Mouse (Mus musculus) cerebellum, adult 8-10 months (tissue): Measurements from ENCODE around the gene H6pd.

Experiments used
- DNase-seq: peaks from one replicate; pipeline ENCODE4 v3.0.0; 2022

H6pd gene

DNA sequence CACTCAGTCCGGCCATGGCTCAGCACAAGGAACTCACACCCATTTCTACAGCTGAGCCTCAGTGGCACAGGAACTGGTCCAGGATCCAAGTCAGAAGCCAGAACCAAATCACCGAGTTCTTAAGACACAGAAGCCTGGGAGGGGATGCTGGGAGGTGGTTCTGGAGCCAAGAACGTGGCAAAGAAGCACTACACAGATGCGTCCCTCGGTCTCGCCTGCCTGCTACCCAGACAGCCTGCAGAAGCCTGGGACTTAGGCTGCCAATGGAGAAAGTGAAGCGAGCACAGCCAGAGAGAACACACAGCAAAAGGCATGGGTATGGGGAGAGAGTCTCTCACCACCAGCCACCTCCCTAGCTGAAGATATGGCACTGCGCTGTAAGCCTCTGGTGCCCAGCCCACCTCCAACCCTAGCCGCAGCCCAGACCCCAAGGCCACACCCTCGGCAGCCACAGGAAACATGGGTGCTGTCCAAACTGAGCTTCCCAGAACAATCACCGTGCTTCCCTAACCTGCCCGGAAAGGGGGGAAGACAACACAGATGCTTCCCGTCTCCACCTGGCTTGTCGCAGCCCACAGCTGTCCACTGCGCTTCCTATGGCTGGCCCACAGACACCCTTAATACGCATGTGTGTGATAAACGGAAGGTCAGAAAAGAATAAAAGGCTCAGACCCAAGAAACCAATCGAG lies 67.6 kb downstream of the H6pd start:
- DNase-seq = no peak

DNA sequence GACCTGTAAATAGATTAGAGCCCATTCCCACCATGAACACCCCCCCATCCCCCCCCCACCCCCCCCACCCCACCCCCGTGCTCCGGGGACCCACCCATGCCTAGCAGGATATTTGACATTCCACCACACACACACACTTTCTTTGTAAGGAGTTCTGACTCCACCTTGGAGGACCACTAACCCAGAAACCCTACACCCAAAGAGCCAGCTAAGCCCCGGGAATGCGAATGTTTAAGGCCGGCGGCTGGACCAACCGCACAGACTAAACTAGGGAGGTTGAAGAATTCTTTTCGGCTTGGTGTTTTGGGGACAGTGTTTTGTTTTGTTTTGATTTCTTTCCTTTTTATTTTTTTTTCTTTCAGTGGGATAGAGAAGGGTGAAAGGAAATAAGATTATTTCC lies 70.1 kb downstream of the H6pd start:
- no peak for DNase-seq

DNA sequence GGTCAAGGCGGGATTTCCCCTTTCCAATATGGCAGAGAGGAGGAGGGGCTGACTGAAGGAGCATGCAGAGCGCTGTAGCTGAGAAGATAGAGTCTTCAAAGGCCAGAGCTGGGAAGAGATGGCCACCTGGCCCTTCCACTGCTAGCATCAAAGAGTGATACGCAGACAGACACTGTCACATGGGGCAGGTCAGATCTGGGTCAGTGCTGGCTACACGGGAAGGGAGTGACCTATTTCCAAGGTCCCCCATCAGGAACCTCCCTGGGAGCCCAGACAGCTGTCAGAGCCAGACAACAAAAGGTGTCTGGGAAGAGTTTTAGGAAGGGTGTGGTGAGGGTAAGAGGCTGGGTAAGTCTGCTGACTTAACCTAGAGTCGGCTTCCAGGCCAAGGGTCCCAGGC lies 71.9 kb downstream of the H6pd start:
- DNase-seq = no peak

DNA sequence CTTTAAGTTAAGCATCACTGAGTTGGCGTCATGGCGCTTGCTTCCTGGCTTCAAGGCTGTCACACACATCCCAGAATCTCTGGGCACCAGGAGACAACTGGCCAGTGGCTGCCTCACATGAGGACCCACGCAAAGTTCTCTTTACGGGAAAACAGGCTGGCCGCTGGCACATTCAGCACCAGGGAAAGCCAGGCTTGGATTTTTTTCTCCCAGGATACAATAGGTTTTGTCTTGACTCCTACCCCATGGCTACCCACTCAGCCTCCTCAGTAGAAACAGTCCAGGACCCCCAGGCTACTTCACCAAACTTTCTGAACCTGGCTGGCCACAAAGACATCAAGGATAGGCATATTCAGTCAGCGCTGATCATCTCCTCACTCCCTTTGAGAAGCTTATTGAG lies 73.4 kb downstream of the H6pd start:
- DNase-seq = no peak

DNA sequence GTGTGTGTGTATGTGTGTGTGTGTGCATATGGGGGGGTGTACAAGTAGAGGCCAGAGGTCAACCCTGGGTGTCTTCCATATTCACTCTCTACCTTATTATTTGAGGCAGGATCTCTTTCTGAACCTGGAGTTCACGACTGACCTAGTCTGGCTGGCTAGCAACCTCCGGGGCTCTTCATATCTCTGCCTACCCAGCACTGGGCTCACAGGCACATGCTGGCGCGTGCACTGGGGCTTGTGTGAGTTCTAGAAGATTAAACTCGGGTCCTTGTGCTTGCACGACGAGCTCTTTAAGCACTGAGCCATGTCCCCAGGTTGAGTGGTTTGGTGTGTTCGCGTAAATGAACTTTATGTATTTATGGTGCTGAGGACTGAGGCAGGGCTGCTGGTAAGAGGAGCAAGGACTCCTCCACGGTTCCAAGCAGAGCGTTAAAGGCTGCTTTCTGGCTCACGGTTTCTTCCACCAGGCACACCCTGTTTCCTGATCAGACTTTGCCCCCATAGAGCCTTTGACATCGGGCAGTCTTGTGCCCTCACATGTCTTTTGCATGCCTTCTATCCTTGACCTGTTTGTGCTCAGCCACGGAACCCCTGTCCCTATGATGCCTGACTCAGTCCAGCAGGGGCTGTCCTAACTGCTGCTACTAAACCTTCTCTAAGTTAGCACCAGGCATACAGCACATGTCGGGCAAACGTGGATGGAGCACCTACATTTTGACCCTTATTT lies 75.1 kb downstream of the H6pd start:
- DNase-seq = no peak

DNA sequence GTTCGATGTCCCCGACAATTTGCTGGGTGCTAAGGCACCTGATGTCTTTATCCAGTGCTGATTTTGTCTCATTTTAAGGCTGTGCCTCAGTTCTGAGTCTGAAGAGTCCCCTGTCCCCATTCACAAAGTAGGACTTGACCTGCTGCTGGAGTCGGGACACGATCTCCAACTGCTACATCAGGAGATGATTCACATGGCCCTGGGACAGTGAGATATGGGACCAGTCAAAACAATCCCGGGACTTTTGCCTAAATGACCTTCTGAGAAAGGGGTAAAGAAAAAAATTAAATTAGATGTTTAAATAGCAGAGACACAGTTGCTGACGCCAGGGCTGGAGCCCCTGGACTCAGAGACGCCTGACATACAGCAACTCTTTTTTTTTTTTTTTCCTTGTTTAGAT lies 75.8 kb downstream of the H6pd start:
- DNase-seq = no peak

DNA sequence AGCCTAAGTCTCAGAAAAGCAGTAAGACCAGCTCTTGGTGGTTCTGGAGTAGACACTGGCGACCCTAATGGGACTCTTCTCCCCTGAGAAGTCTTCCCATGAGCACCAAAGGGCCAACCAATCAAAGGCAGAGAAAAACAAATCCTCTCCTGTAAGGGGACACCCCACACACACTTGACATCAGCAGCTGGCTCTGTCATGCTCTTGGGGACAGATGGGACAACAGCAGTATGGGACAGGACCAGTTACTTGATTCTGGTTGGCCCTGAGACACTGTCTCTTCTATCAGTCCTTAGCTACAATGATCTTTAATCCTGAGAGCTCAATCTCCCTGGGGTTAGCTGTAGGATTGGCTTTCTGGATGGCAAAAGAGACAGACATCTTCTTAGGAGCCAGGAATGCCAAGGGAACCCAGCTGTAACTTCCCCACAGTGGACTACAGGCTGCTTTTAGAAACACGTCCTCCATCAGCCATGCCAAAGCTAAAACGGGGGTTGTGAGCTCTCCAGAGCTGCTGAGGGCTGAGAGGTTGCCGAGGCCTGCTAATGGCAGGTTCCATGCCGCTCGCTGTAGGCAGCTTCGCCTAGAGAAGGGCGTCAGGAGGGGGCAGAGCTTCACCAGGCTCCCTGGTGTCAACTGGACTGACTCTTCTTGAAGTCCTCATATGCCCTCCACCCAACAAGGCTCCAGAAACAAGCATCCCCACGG lies 76.6 kb downstream of the H6pd start:
- DNase-seq = no peak

DNA sequence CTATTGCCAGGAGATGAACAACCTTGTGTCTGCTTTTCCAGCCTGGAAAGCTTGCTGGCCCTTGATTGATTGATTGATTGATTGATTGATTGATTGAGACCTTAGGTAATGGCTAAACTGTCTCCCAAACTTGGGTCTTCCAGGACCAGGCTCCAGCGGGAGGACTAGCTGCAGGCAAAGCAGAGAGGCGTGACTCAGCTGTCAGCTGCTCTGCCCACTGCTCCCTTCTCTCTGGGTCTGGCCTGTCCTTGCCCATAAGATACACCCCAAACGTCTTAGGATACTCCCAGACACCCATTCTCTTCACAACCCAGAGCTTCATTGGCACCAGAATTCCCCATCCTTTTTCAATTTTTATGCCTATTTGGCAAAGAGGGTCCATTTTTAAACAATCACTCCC lies 78.1 kb downstream of the H6pd start:
- DNase-seq = no peak
